Mouse (Mus musculus) embryonic fibroblast, embryonic 13.5 days (primary cell): ENCODE measurements around the gene Timm22.

Experiments
- CTCF ChIP-seq: IDR thresholded peaks from 2 replicates; pipeline ENCODE4 v1.5.1; 2011; ENCODE audit warnings: mild to moderate bottlenecking, control low read depth, low read length, moderate library complexity, borderline replicate concordance; ENCODE audit not compliant: insufficient read depth
- POLR2A ChIP-seq: IDR thresholded peaks from 2 replicates; pipeline ENCODE4 v1.6.1; 2011; ENCODE audit warnings: low read depth, mild to moderate bottlenecking, control low read depth, low read length, moderate library complexity

DNA sequence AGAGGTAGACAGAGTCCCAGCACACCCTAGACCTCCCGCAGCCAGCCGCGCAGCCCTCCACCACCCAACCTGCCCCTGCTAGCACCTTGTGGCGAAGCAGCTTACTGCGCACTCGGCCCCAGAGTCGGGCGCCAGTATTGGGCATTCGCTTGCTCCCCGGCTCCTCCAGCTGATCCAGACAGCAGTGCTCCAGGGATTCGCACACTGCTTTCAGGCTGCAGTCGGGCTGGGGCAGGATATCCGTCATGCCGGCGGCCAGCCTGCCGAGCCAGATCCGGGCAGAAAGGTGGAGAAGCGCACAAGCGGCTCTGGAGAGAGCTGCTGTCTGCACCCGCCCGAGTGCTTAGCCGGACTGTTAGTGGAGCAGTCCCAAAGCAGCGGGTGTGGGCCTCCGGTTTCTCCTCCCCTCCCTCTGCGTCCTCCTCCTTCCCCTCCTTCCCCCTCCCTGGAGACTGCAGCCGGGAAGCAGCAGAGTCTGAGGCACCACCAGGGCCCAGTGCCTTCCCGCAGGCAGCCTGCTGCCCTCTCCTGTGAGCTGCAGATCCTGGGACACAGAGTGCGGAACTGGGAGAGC lies 30.2 kb downstream of the Timm22 start:
- TF ChIP-seq CTCF (no peak), POLR2A (peak; percentile 70)
